Mouse (Mus musculus) cerebellum, adult 9-10 months (tissue): ENCODE measurements around the gene Zfp788.
"Not testable (repeated sequence)": the region's sequence is repeated elsewhere in the genome, so short reads cannot be mapped to it uniquely, and the experiment has no call there.

Experiments
- DNase-seq: peaks from one replicate; pipeline ENCODE4 v3.0.0; 2022

The Zfp788 gene

DNA sequence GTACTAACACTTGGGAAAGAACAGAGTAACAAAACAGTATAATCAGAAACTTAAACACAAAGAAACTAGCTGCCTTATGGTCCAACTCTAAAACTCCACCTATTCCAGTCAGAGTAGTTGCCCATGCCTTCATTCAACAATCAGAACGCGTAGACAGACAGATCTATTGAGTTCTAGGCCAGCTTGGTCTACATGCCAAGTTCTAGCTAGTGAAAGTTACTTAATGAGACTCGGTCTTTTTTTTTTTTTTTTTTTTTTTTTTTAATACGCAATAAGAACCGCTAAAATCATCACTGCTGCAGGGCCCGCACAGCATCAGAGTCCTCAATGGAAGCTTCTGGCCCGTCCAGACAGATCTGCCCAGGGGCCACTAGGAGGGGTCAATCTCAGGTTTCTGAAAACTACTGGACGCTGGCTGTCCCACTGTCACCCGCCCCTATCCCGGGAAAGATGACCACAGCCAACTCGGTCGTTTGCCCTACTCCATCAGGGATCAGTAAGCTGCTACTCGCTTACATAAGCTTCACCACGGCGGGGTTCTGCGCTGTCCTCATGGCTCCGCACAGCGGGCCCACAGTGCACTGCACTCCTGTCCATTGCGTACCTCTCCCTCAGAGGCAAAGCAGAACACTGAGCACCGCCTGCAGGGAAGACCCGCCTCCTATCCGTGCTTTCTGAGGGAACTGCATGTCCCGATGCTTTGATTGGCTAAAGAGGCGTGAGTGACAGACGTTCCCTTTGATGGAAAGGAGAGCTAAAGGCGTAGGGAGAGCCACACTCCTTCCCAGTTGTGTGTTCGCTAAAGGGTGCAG, at the start of gene Zfp788:
TSS of gene Zfp788 (plus strand) at position 795 of the 812 bp plus-strand sequence.
- peak; percentile 99 for DNase-seq

DNA sequence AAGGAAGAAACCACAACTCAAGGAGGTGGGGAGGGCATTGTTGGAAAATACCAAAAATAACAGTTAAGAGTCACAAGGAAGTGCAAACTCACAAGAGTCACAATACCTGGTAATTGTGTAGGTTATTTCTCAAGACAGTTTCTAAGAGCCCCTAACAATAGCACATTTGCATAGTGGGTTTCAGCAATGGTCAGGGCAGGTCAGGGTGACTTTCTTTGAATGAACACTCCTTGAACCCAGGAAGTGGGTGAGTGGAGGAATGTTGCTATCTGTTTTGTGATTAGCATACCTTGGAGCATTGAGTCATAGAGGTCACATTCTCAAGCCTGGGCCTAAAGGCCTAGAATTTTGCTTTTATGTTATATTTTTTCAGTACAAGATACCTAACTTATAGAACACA, 45.2 kb upstream of the Zfp788 start:
- not testable (repeated sequence) for DNase-seq

DNA sequence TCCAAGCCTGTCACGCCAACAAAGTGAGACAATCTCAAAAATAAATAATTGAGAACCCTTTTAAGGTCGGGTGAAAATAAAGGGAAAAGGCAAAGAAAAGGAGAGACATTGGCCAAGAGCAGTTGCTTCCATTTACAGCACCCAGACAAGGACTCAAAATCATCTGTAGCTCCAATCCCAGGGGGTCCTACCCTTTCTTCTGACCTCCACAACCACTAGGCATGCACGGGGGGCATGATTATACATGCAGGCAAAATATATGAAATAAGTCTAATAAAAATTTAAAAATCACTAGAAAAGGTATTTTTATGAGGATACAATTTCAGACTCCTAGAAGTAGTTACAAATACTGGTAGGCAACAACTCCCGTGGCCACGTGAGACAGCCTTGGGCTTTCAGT, 34.4 kb upstream of the Zfp788 start:
- no peak for DNase-seq

DNA sequence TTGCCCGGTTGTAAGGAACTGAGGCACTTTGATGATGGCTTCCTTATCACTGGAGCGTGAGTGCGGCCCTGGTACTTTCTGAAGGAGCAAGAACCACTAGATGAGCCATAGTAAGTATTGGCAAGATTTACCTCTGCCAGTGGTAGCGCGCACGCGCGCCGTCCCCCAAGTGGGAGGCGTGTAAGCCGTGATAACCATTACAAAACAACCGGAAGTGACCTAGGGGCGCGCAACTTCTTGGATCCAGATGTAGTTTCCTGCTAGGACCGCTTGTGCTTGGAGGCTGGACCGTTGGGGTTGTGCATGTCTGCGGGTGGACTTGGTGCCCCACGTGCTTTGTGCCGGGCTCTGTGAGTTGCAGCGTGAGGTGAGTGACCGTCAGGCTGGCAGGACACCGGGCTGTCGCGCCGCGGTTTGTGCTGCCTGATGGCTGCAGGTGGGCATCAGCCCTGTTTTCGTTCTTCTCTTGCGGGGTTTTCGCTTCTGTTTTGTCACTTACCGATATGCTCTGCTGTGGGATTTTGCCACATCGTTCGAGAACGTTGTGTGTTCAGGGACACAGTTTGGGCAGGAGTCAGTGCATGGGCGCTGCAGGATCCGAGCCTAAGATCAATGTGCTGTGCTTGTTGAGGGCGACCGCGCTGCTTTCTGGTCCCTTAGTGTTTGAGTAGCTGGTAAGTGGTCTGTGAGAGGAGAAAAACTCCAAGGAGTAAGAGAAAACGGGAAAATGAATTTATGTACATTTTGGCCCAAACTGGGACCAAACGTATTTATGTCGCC, 33.8 kb upstream of the Zfp788 start, which contains the start of gene 2610021A01Rik:
TSS of gene 2610021A01Rik (plus strand) at position 197 of the 780 bp plus-strand sequence.
- peak; percentile 91 for DNase-seq

DNA sequence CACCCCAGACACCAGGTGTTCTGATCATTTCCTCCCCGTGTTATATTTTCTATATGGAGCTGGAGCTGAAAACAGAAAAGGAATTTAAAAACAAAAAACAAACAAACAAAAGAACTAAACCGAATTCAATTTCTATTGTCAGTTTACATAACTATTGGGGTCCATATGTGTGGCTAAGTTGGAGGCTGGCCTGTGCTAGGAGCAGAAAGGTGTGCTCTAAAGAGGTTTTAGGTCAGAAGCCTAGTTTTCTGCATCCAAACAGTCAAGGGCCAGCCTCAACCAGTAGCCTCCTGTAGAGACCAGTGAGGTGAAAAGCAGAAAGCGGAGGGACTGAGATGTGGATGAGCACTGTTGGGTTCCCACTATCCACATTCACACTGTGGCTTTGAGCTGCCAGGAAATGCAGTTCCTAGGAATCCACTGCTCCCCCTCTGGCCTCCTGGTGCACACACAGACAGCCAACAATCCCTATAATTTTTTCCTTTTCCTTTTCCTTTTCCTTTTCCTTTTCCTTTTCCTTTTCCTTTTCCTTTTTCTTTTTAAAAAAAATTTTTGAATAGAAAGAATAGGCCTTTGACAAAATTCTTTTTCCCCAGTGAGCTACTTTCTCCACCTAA, 33.0 kb upstream of the Zfp788 start:
- peak; percentile 14 for DNase-seq

DNA sequence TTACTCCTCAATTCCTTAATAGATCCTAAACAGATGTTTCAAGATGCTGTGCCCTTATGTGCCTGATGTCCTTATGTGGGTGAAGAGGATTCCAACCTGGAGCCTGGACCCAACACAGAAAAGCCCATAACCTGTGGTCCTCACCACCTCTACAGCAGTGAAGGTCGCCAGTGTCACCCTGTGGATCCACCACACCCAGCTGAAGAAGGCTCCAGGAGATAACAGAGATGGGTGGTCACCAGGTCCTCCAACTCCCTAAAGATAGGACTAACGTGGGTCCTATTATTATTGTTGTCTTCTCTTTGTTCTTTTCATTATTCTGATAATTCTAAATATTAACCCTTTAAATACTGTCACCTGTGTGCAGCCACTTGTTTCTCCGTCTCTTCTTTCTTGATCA, 21.3 kb upstream of the Zfp788 start:
- DNase-seq = no peak

DNA sequence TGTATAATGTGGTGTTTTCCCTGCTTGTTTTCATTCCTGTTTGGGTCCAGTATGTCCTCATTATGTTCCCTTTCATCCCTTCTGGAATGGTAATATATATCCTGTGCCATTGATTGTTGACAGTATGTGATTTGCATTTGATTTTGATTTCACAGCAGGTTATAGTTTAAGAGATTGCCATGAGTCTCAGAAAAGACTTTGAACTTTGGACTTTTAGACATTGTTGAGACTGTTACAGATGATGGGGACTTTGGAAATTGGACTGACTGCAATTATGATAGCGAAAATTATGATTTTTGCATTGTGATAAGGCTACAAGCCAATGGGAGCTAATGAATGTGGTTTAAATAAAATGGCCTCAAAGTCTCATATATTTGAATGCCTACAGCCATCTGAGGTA, 16.8 kb upstream of the Zfp788 start:
- DNase-seq = not testable (repeated sequence)

DNA sequence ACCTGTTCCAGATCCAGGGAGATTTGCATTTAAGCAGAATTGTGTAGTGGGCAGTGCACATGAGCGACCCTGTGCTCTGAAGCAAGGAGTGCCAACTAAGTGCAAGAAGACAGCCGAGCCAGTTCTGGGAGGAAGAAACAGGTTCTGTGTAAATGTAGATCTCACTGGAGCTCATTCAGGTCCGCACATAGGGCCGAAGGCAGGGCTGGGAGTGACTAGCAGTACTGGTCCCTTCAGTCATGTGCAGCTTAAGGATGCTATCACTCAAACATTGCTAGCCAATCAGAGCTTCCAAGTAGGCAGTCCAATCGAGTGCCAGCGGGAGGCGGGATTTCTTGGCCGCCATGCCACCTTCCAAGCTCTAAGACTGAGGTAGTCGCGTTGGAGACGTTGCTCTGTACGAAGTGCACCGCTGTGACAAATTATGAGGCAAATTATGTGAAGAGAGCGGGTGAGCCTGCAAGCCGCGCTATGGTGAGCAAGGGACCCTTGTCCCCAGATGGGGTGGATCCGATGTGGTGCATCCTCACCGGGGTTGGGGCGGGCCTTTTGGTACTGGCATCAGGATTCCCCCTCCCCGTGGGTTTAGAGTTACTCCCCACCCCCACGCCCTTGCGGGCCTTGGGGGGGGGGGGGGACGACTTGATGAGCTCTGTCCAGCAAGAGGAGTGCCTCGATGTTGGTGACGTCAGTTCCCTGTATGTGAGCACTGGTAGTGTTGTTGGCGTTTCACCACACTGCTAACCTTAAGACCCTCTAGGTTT, 400 bp downstream of the Zfp788 start:
- peak; percentile 98 for DNase-seq

DNA sequence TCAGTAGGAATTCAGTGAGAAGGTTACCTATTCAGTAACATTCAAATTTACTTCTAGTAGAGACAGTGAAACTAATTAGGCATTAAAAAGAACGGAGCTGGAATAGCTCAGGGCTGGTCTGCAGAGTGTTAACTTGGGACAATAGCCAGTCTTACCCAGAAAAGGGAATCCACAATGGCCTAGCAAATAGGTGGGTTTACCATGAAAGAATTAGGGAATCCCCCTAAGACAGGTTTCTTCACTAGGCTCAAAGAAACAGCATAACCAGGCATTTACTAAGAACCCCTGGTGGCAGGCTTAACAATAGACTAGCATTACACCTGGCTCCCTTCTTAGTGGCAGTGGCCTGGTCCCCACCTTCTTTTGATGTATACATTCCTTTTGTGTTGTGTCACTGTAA, 41.3 kb downstream of the Zfp788 start:
- DNase-seq = not testable (repeated sequence)
